Mouse (Mus musculus) brain, embryonic 14.5 days (tissue): ENCODE data around the gene Anapc13.

Source experiments
- CTCF ChIP-seq: fragments of 200-500 bp; IDR thresholded peaks from 2 replicates; pipeline ENCODE4 v1.5.1; 2012; ENCODE audit warnings: inconsistent platforms, mild to moderate bottlenecking, moderate library complexity, borderline replicate concordance; ENCODE audit not compliant: insufficient read depth, insufficient read length; ENCODE audit errors: extremely low read depth
- POLR2A ChIP-seq: fragments of 200-500 bp; IDR thresholded peaks from 2 replicates; pipeline ENCODE4 v1.6.1; 2012; ENCODE audit warnings: mild to moderate bottlenecking, inconsistent platforms, borderline replicate concordance; ENCODE audit not compliant: poor library complexity, insufficient read depth, insufficient read length, severe bottlenecking; ENCODE audit errors: extremely low read depth

GRCm38 (mm10) chr9:102625401-102625982 is 604 bp upstream of the Anapc13 start:
- TF ChIP-seq CTCF (no peak), POLR2A (no peak)
